Mouse (Mus musculus) c-Kit-positive CD71-negative TER-119-negative erythroid progenitor cells, embryonic 14.5 days (primary cell): ENCODE measurements around the gene Polr2j.

Experiments
- DNase-seq: peaks from one replicate; pipeline ENCODE4 v3.0.0-alpha.2; 2013; ENCODE audit warnings: low read depth

Gene Polr2j

GRCm38 (mm10) chr5:136167296-136167695 lies 50.9 kb downstream of the Polr2j start:
- DNase-seq: no peak

- no peak for DNase-seq
These were observed 51.6 kb downstream of the Polr2j start for GRCm38 (mm10) chr5:136168071-136168470.

- DNase-seq: no peak
These were observed 53.4 kb downstream of the Polr2j start for GRCm38 (mm10) chr5:136169626-136170511.

- DNase-seq: peak; percentile 54
These were observed 54.3 kb downstream of the Polr2j start, which contains the start of gene Orai2 for GRCm38 (mm10) chr5:136170512-136171362. Orai2 (minus strand) TSS chr5:136170713.

- peak; percentile 44 for DNase-seq
These were observed 55.2 kb downstream of the Polr2j start for GRCm38 (mm10) chr5:136171363-136172341.
